Mouse (Mus musculus): ENCODE measurements around the gene Asap3. TPM values are rescaled to one million over a fixed set of nuclear protein-coding genes. Genes with fewer than 3 reads are reported as not detected.

The Asap3 gene
- polyA plus RNA-seq, 1 experiment: 3.2 TPM

DNA sequence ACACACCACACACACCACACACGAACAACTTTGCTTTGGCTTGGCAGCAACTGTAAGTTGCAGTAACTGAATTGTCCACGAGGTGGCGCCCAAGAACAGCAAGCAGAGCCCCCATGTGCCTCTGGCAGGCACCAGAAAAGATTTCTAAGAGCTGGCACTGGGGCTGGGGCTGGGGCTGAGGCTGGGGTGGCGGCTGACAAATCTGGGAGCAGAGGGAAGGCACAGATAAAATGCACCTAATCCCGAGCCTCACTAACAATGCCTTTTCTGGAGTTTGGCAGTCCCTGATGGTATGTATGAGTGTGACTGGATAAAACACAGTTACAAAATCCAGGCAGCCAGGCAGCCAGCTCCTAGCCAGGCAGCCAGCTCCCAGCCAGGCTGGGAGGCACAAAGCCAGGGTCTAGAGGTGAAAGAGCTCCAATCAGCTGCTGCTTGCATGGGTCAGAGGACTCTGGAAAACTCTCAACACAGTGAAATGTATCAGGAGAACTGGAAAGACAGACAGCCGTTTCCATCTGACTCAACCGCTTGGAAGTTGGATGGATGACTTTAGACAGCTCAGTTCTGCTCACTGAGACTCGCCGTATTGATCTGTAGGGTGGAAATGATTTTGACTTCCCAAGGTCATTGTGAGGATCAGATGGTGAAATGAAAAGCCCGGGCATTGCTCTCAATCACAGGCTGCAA is 54.5 kb downstream of the Asap3 start:
- no peaks in the 10 kb centered on the region; the same call in 1 of the 2 replicates for H3K4me1 ChIP-seq (ENCODE audit: control insufficient read depth, insufficient read depth, low read length)
- TF ChIP-seq POLR2A (IDR thresholded peaks at IDR 0.05; ENCODE audit: extremely low read depth, insufficient read depth, low read length) (no peak), CTCF (IDR thresholded peaks at IDR 0.05; ENCODE audit: extremely low read depth, insufficient read depth, low read length) (peak; percentile 89)
- H3K27ac ChIP-seq (ENCODE audit: insufficient read depth, low read length): no peak overlapping the region
- no peak overlapping the region for H3K4me3 ChIP-seq (ENCODE audit: insufficient read depth, low read length)

DNA sequence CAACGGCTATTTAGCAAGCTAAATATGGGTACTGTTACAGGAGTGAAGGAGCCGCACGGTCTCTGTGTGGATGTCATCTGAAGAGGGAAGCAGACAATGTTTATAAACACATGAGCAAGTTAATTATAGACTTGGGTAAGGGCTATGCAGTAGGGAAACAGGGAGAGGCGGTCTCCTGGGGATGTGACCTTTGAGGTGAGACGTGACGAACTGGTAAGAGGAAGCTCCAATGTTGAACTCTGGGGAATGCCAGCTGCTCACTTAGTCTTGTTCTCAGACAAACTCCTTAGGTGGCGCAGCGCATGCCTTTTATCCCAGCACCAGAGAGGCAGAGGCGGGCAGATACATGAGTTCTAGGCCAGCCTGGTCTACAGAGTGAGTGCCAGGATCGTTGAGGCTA is 55.7 kb downstream of the Asap3 start:
- no peak overlapping the region for H3K4me3 ChIP-seq (ENCODE audit: insufficient read depth, low read length)
- H3K4me1 ChIP-seq (ENCODE audit: control insufficient read depth, insufficient read depth, low read length): no peaks in the 10 kb centered on the region
- no peak for TF ChIP-seq CTCF (IDR thresholded peaks at IDR 0.05; ENCODE audit: extremely low read depth, insufficient read depth, low read length)
- H3K27ac ChIP-seq (ENCODE audit: insufficient read depth, low read length): no peak overlapping the region

DNA sequence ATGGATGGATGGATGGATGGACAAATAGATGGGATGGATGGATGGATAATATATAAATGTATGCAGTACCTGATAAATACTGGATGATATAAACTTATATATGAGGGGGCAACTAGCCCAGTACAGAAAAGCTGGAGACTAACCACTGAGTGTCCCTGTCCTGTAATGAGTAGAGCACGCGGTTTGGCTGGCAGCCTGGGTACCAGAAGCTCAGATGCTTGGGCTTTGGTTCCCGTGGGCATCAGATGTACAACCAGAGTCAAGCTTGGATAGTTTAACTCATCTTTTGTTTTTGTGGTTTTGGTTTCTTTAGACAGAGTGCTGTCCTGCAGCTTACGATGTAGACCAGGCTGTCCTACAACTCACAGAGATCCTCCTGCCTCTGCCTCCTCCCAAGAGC is 57.4 kb downstream of the Asap3 start:
- no peak overlapping the region for H3K4me3 ChIP-seq (ENCODE audit: insufficient read depth, low read length)
- TF ChIP-seq CTCF (IDR thresholded peaks at IDR 0.05; ENCODE audit: extremely low read depth, insufficient read depth, low read length) (no peak), POLR2A (IDR thresholded peaks at IDR 0.05; ENCODE audit: extremely low read depth, insufficient read depth, low read length) (no peak)
- no peaks in the 10 kb centered on the region for H3K4me1 ChIP-seq (ENCODE audit: control insufficient read depth, insufficient read depth, low read length)
- no peak overlapping the region for H3K27ac ChIP-seq (ENCODE audit: insufficient read depth, low read length)

GRCm38 (mm10) chr4:136266716-136267343 is 60.7 kb downstream of the Asap3 start:
- TF ChIP-seq CTCF (IDR thresholded peaks at IDR 0.05; ENCODE audit: extremely low read depth, insufficient read depth, low read length) (no peak), POLR2A (IDR thresholded peaks at IDR 0.05; ENCODE audit: extremely low read depth, insufficient read depth, low read length) (no peak)
- Histone ChIP-seq H3K27ac (ENCODE audit: insufficient read depth, low read length) (no peak overlapping the region), H3K4me1 (ENCODE audit: control insufficient read depth, insufficient read depth, low read length) (no peaks in the 10 kb centered on the region), H3K4me3 (ENCODE audit: insufficient read depth, low read length) (no peak overlapping the region)

DNA sequence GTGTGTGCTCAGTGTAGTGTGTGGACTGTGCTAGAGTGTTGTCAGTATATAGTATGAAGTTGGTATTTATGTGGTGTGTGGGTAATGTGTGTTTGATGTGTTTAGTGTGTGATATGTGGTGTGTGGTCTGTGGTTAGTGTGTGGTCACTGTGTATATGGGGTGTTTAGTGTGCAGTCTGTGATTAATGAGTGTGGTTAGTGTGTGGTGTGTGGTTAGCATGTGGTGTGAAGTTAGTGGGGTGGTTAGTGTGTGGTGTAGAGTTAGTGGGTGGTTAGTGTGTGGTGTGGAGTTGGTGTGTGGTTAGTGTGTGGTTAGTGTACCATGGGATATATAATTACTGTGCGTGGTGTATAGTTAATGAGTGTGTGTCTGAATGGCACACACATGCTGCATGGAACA is 62.7 kb downstream of the Asap3 start:
- Histone ChIP-seq H3K4me1 (ENCODE audit: control insufficient read depth, insufficient read depth, low read length) (no peaks in the 10 kb centered on the region), H3K27ac (ENCODE audit: insufficient read depth, low read length) (no peak overlapping the region), H3K4me3 (ENCODE audit: insufficient read depth, low read length) (no peak overlapping the region)
- TF ChIP-seq CTCF (IDR thresholded peaks at IDR 0.05; ENCODE audit: extremely low read depth, insufficient read depth, low read length) (no peak), POLR2A (IDR thresholded peaks at IDR 0.05; ENCODE audit: extremely low read depth, insufficient read depth, low read length) (no peak)

DNA sequence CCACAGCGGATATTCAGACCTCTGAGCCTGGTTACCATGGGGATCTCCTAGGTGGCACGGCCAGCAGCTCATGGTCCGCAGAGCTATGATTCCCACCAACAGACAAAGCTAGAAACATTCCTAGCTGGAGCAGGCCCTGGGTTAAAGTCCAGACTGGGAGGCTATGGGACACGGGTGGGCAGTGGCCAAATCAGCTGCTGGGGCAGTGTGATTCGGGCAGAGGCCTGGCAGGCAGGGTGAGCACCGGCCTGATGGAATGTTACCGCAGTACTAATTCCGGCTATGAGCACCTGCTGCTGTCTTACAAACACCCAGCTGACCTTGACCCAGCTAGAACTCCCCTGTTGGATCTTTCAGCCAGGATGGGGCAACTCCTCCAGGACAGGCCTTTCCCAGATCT is 64.5 kb downstream of the Asap3 start:
- no peak overlapping the region for H3K27ac ChIP-seq (ENCODE audit: insufficient read depth, low read length)
- no peak overlapping the region for H3K4me3 ChIP-seq (ENCODE audit: insufficient read depth, low read length)
- TF ChIP-seq POLR2A (IDR thresholded peaks at IDR 0.05; ENCODE audit: extremely low read depth, insufficient read depth, low read length) (no peak), CTCF (IDR thresholded peaks at IDR 0.05; ENCODE audit: extremely low read depth, insufficient read depth, low read length) (no peak)
- no peaks in the 10 kb centered on the region for H3K4me1 ChIP-seq (ENCODE audit: control insufficient read depth, insufficient read depth, low read length)

- H3K4me1 ChIP-seq (ENCODE audit: control insufficient read depth, insufficient read depth, low read length): peaks cover 4% of the 10 kb centered on the region
- H3K4me3 ChIP-seq (ENCODE audit: insufficient read depth, low read length): no peak overlapping the region
- TF ChIP-seq CTCF (IDR thresholded peaks at IDR 0.05; ENCODE audit: extremely low read depth, insufficient read depth, low read length) (no peak), POLR2A (IDR thresholded peaks at IDR 0.05; ENCODE audit: extremely low read depth, insufficient read depth, low read length) (no peak)
- H3K27ac ChIP-seq (ENCODE audit: insufficient read depth, low read length): no peak overlapping the region
Measured at GRCm38 (mm10) chr4:136281097-136281496, 74.9 kb downstream of the Asap3 start.

- H3K4me1 ChIP-seq (ENCODE audit: control insufficient read depth, insufficient read depth, low read length): peaks cover 5% of the 10 kb centered on the region
- TF ChIP-seq POLR2A (IDR thresholded peaks at IDR 0.05; ENCODE audit: extremely low read depth, insufficient read depth, low read length) (no peak), CTCF (IDR thresholded peaks at IDR 0.05; ENCODE audit: extremely low read depth, insufficient read depth, low read length) (no peak)
- no peak overlapping the region for H3K27ac ChIP-seq (ENCODE audit: insufficient read depth, low read length)
- no peak overlapping the region for H3K4me3 ChIP-seq (ENCODE audit: insufficient read depth, low read length)
Measured at GRCm38 (mm10) chr4:136281611-136282010, 75.4 kb downstream of the Asap3 start.

DNA sequence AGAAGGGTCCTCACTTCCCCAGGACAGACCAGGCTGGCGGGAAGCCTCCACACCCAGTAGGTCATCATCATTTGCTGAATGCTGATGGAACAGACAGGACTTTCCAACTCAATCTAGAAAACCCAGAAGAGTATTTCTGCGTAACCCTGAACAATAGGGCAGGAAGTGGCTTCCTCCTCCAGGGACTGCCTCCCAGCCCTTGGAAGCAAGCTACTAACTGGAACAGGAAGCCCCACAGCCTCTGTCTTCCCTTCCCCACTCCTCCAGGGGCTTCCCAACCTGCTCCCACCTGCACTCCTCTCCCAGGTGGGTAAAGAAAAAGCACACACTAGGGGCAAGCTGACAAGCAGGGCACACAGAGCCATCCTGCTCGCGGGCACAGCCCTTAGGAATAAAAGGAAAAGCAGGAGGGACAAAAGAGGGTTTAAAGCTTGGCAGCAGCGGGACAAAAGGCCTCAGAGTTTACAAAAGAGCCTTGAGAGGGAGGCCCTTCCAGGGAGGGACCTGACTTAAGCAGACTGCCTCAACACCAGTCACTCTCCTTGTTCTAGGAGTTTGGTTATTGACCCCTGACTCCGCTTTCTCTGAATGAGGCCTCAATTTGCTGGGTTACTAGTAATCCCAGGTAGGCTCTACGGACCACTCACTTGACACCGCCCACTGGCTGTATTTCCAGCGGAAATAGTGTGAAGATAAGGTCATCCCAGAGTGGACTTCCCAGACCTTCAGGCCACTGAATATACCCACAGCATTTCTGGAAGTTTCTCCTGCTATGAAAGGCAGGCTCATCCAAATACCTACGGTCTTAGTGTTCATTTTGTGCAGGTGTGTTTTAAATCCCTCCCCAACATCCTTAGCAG is 76.7 kb downstream of the Asap3 start:
- peaks cover 7% of the 10 kb centered on the region for H3K4me1 ChIP-seq (ENCODE audit: control insufficient read depth, insufficient read depth, low read length)

More for the DNA sequence above, 76.7 kb downstream of the Asap3 start:
- TF ChIP-seq CTCF (IDR thresholded peaks at IDR 0.05; ENCODE audit: extremely low read depth, insufficient read depth, low read length) (no peak), POLR2A (IDR thresholded peaks at IDR 0.05; ENCODE audit: extremely low read depth, insufficient read depth, low read length) (no peak)
- Histone ChIP-seq H3K4me3 (ENCODE audit: insufficient read depth, low read length) (no peak overlapping the region), H3K27ac (ENCODE audit: insufficient read depth, low read length) (peak overlapping the region; percentile 85; the same call in 1 of the 2 replicates)

All from cortical plate, adult 2 months (tissue).